Mouse (Mus musculus): Measurements from ENCODE around the gene Atp1b1. TPM values are rescaled to one million over a fixed set of nuclear protein-coding genes. Genes with fewer than 3 reads are reported as not detected.
A peak's percentile ranks its signal among the peaks of the same experiment; 100 is the strongest.

Atp1b1 gene
- total RNA-seq, 2 experiments from 2014 or later, result 1,876 to 1,908 TPM

- no peak for DNase-seq (ENCODE audit: low spot score in 2 of 2)
Measured at GRCm38 (mm10) chr1:164397672-164398071, 60.5 kb downstream of the Atp1b1 start.

- peak in 1 of 2 experiments; percentile 59 for DNase-seq (ENCODE audit: low spot score in 2 of 2)
Measured at GRCm38 (mm10) chr1:164395131-164395780, 62.9 kb downstream of the Atp1b1 start.

GRCm38 (mm10) chr1:164392176-164392575 lies 66.0 kb downstream of the Atp1b1 start:
- peak; percentile 18 to 19 for DNase-seq (ENCODE audit: low spot score in 2 of 2)

GRCm38 (mm10) chr1:164389743-164390142 lies 68.4 kb downstream of the Atp1b1 start:
- no peak for DNase-seq (ENCODE audit: low spot score in 2 of 2)

Other genes with a start within 250 kb of the Atp1b1 start
- 10 to 100 TPM in 1 of 2 experiments, 1 to 10 TPM in 1; 9.8 to 10.8 TPM for gene Slc19a2, start 209.3 kb downstream of the Atp1b1 start, total RNA-seq (2021)
- gene Ccdc181, start 182.8 kb downstream of the Atp1b1 start, total RNA-seq (2021), result 10 to 100 TPM; 18.7 to 19.8 TPM
- 10 to 100 TPM; 17.0 to 21.9 TPM for gene Nme7, start 154.2 kb downstream of the Atp1b1 start, total RNA-seq (2021)
- gene Blzf1, start 150.9 kb downstream of the Atp1b1 start, total RNA-seq (2021), result 10 to 100 TPM; 27.6 to 29.2 TPM